Mouse (Mus musculus) stomach, postnatal 0 days (tissue): ENCODE data around the gene Gna11. TPM values are rescaled to one million over a fixed set of nuclear protein-coding genes. Genes with fewer than 3 reads are reported as not detected.

Source experiments
- ATAC-seq: fragments of 200-750 bp; cut with Nextera tagmentation; 2 replicates; pipeline ENCODE4 v1.8.0; 2017; ENCODE audit not compliant: low FRiP score, low TSS enrichment
- DNase-seq: peaks from one replicate; pipeline ENCODE4 v3.0.0-alpha.2; 2016; ENCODE audit warnings: low spot score
- H3K27ac ChIP-seq: fragments of 300-500 bp; sonication (generic); replicated peaks from 2 replicates; pipeline ENCODE4 v1.5.1; 2014; ENCODE audit warnings: mild to moderate bottlenecking, control low read depth
- H3K27me3 ChIP-seq: fragments of 300-500 bp; sonication (generic); 2 replicates; pipeline ENCODE4 v1.6.1; 2014; ENCODE audit warnings: low read length; ENCODE audit not compliant: control insufficient read depth, insufficient read depth
- H3K36me3 ChIP-seq: fragments of 300-500 bp; sonication (generic); 2 replicates; pipeline ENCODE4 v1.6.1; 2014; ENCODE audit warnings: low read length, mixed read lengths; ENCODE audit not compliant: control insufficient read depth, insufficient read depth
- H3K4me1 ChIP-seq: fragments of 300-500 bp; sonication (generic); replicated peaks from 2 replicates; pipeline ENCODE4 v1.6.1; 2014; ENCODE audit warnings: antibody characterized with exemption; ENCODE audit not compliant: control insufficient read depth, insufficient read depth
- H3K4me2 ChIP-seq: fragments of 300-500 bp; sonication (generic); replicated peaks from 2 replicates; pipeline ENCODE4 v1.6.1; 2014; ENCODE audit warnings: low read depth, mild to moderate bottlenecking, control low read depth, moderate library complexity
- H3K4me3 ChIP-seq: fragments of 300-500 bp; sonication (generic); 2 replicates; pipeline ENCODE4 v1.5.1; 2014; ENCODE audit warnings: low read depth, low read length, control low read depth
- H3K9ac ChIP-seq: fragments of 300-500 bp; sonication (generic); 2 replicates; pipeline ENCODE4 v1.6.1; 2014; ENCODE audit warnings: mild to moderate bottlenecking, low read length, control low read depth, mixed read lengths
- H3K9me3 ChIP-seq: fragments of 300-500 bp; sonication (generic); 2 replicates; pipeline ENCODE4 v1.6.1; 2016; ENCODE audit warnings: low read length; ENCODE audit not compliant: control insufficient read depth
- CTCF ChIP-seq: IDR thresholded peaks from 2 replicates; pipeline ENCODE4 v1.5.1; 2016; ENCODE audit warnings: antibody characterized with exemption, low read depth, mild to moderate bottlenecking, moderate library complexity
- EP300 ChIP-seq: optimal IDR thresholded peaks from 2 replicates; pipeline ENCODE3; 2016; ENCODE audit warnings: antibody characterized with exemption
- WGBS: fragments of 180-500 bp; shearing (Covaris S2); extraction: QIAGEN DNeasy Blood & Tissue Kit; methylation state at CpG from one replicate; pipeline ENCODE4 v1.1.7; 2014; 5-methylcytosine and 5-hydroxymethylcytosine counted together
- polyA plus RNA-seq: library from polyadenylated mRNA; unstranded; fragments of >200 nt; fragmentation: Nextera tagmentation; extraction: Ambion mirVana; gene quantifications from 2 replicates; pipeline ENCODE4 v1.2.1, GENCODE M21; 2015

Gna11 gene
- polyA plus RNA-seq, 1 experiment from 2014 or later: 62.5 TPM

GRCm38 (mm10) chr10:81507691-81508489 is 37.1 kb downstream of the Gna11 start:
- H3K9me3 ChIP-seq: no peaks in the 10 kb centered on the region
- WGBS: 60% methylated on average over 13 of the region's 13 CpGs

GRCm38 (mm10) chr10:81507095-81507494 is 37.9 kb downstream of the Gna11 start:
- ATAC-seq (no peak), DNase-seq (no peak)
- H3K4me3 ChIP-seq: no peak overlapping the region
- H3K4me2 ChIP-seq: no peak overlapping the region
- TF ChIP-seq CTCF (no peak), EP300 (no peak)
- H3K27me3 ChIP-seq: no peaks in the 10 kb centered on the region
- WGBS: 27% methylated on average over 6 of the region's 6 CpGs
- H3K27ac ChIP-seq: no peak overlapping the region
- H3K4me1 ChIP-seq: no peaks in the 10 kb centered on the region
- no peak overlapping the region for H3K9ac ChIP-seq
- no peaks in the 10 kb centered on the region for H3K9me3 ChIP-seq
- H3K36me3 ChIP-seq: no peaks in the 10 kb centered on the region

More at GRCm38 (mm10) chr10:81507691-81508489, 37.1 kb downstream of the Gna11 start:
- ATAC-seq: no peak
- Histone ChIP-seq H3K4me3 (no peak overlapping the region), H3K4me2 (no peak overlapping the region), H3K9ac (no peak overlapping the region), H3K27ac (no peak overlapping the region), H3K36me3 (no peaks in the 10 kb centered on the region), H3K27me3 (no peaks in the 10 kb centered on the region), H3K4me1 (no peaks in the 10 kb centered on the region)
- no peak for DNase-seq
- TF ChIP-seq CTCF (no peak), EP300 (no peak)

GRCm38 (mm10) chr10:81505016-81505664 is 39.9 kb downstream of the Gna11 start:
- DNase-seq: no peak
- Histone ChIP-seq H3K9me3 (no peaks in the 10 kb centered on the region), H3K4me2 (no peak overlapping the region), H3K36me3 (no peaks in the 10 kb centered on the region), H3K27me3 (no peaks in the 10 kb centered on the region), H3K9ac (no peak overlapping the region), H3K4me1 (no peaks in the 10 kb centered on the region), H3K27ac (no peak overlapping the region), H3K4me3 (no peak overlapping the region)
- TF ChIP-seq EP300 (no peak), CTCF (no peak)
- 68% methylated on average over 15 of the region's 15 CpGs for WGBS
- no peak for ATAC-seq

GRCm38 (mm10) chr10:81502658-81503057 is 42.3 kb downstream of the Gna11 start:
- Histone ChIP-seq H3K9ac (0 out of 2 replicates have a peak overlapping the region, but pooled peaks have one; percentile 18), H3K4me3 (peak overlapping the region; percentile 30), H3K27ac (no peak overlapping the region), H3K36me3 (no peaks in the 10 kb centered on the region), H3K9me3 (no peaks in the 10 kb centered on the region), H3K4me1 (no peaks in the 10 kb centered on the region), H3K4me2 (peak overlapping the region; percentile 53), H3K27me3 (no peaks in the 10 kb centered on the region)
- peak; percentile 51; the same call in 1 of the 2 replicates for ATAC-seq
- peak; percentile 90 for DNase-seq
- TF ChIP-seq EP300: no peak
- TF ChIP-seq CTCF: peak; percentile 99
- WGBS: 11% methylated on average over 36 of the region's 36 CpGs

GRCm38 (mm10) chr10:81501863-81502262 is 43.1 kb downstream of the Gna11 start:
- no peak for TF ChIP-seq CTCF
- TF ChIP-seq EP300: no peak
- 79% methylated on average over 5 of the region's 5 CpGs for WGBS
- DNase-seq (no peak), ATAC-seq (no peak)
- H3K9me3 ChIP-seq: no peaks in the 10 kb centered on the region
- no peaks in the 10 kb centered on the region for H3K36me3 ChIP-seq
- H3K4me3 ChIP-seq: no peak overlapping the region
- no peak overlapping the region for H3K27ac ChIP-seq
- no peak overlapping the region for H3K4me2 ChIP-seq
- no peaks in the 10 kb centered on the region for H3K4me1 ChIP-seq
- no peaks in the 10 kb centered on the region for H3K27me3 ChIP-seq
- H3K9ac ChIP-seq: no peak overlapping the region

GRCm38 (mm10) chr10:81500032-81500431 is 45.0 kb downstream of the Gna11 start, which contains the start of gene S1pr4:
Gene S1pr4, minus strand, starts transcription at chr10:81500132.
- Histone ChIP-seq H3K9me3 (no peaks in the 10 kb centered on the region), H3K4me1 (peaks cover 3% of the 10 kb centered on the region; the same call in 1 of the 2 replicates), H3K36me3 (no peaks in the 10 kb centered on the region), H3K27ac (no peak within 1 kb of the TSS; the same call in 1 of the 2 replicates), H3K4me3 (no peak within 1 kb of the TSS), H3K4me2 (no peak within 1 kb of the TSS), H3K27me3 (no peaks in the 10 kb centered on the region), H3K9ac (no peak within 1 kb of the TSS)
- ATAC-seq: no peak
- no peak for DNase-seq
- TF ChIP-seq CTCF (no peak), EP300 (no peak)
- WGBS: 93% methylated on average over 2 of the region's 3 CpGs
